Mouse (Mus musculus) myocyte (in vitro differentiated cells): ENCODE data around the gene Adamtsl4. TPM values are rescaled to one million over a fixed set of nuclear protein-coding genes. Genes with fewer than 3 reads are reported as not detected.

Experiments used
- H3K27me3 ChIP-seq: one replicate; pipeline ENCODE4 v1.6.1; 2011; ENCODE audit not compliant: control insufficient read depth, insufficient read depth, insufficient read length
- H3K36me3 ChIP-seq: one replicate; pipeline ENCODE4 v1.6.1; 2011; ENCODE audit not compliant: control insufficient read depth, insufficient read depth
- H3K4me2 ChIP-seq: one replicate; pipeline ENCODE4 v1.6.1; 2011; ENCODE audit warnings: low read depth, control low read depth
- H3K4me3 ChIP-seq: one replicate; pipeline ENCODE4 v1.5.1; 2011; ENCODE audit warnings: mild to moderate bottlenecking, control low read depth, moderate library complexity
- H3K79me2 ChIP-seq: one replicate; pipeline ENCODE4 v1.6.1; 2011; ENCODE audit not compliant: control insufficient read depth, insufficient read depth
- H3ac ChIP-seq: one replicate; pipeline ENCODE4 v1.6.1; 2011; ENCODE audit not compliant: control insufficient read depth, insufficient read length
- CEBPB ChIP-seq: IDR thresholded peaks from 2 replicates; pipeline ENCODE4 v1.6.1; 2011; ENCODE audit warnings: mild to moderate bottlenecking, moderate library complexity; ENCODE audit not compliant: poor library complexity, insufficient read depth, severe bottlenecking
- E2F4 ChIP-seq: IDR thresholded peaks from one replicate; pipeline ENCODE4 v1.6.1; 2011; ENCODE audit warnings: mild to moderate bottlenecking, control low read depth, moderate library complexity; ENCODE audit not compliant: insufficient read depth
- MAX ChIP-seq: IDR thresholded peaks from one replicate; pipeline ENCODE4 v1.6.1; 2011; ENCODE audit warnings: low read depth, mild to moderate bottlenecking, control low read depth
- MYOD1 ChIP-seq, 3 experiments: IDR thresholded peaks; one replicate each; pipeline ENCODE4 v1.6.1; 2011; ENCODE audit warnings: control low read depth in 2 of 3, low read depth in 2 of 3, mild to moderate bottlenecking in 2 of 3, moderate library complexity in 1 of 3; ENCODE audit not compliant: insufficient read length in 2 of 3, control insufficient read depth in 1 of 3
- MYOG ChIP-seq, 3 experiments: IDR thresholded peaks; one replicate each; pipeline ENCODE4 v1.6.1; 2011; ENCODE audit warnings: control low read depth in 2 of 3, low read depth in 2 of 3, mild to moderate bottlenecking in 2 of 3; ENCODE audit not compliant: insufficient read length in 2 of 3, control insufficient read depth in 1 of 3, insufficient read depth in 1 of 3
- POLR2A ChIP-seq: IDR thresholded peaks from one replicate; pipeline ENCODE4 v1.6.1; 2011; ENCODE audit warnings: low read depth, mild to moderate bottlenecking, control low read depth, moderate library complexity; ENCODE audit not compliant: insufficient read length
- POLR2AphosphoS2 ChIP-seq: IDR thresholded peaks from one replicate; pipeline ENCODE4 v1.6.1; 2011; ENCODE audit warnings: low read depth, control low read depth; ENCODE audit not compliant: insufficient read length
- REST ChIP-seq: IDR thresholded peaks from one replicate; pipeline ENCODE4 v1.6.1; 2011; ENCODE audit warnings: mild to moderate bottlenecking, control low read depth, moderate library complexity; ENCODE audit not compliant: insufficient read depth, insufficient read length
- SRF ChIP-seq: IDR thresholded peaks from one replicate; pipeline ENCODE4 v1.6.1; 2011; ENCODE audit warnings: low read depth; ENCODE audit not compliant: control insufficient read depth, insufficient read length
- TCF12 ChIP-seq: IDR thresholded peaks from one replicate; pipeline ENCODE4 v1.6.1; 2011; ENCODE audit warnings: mild to moderate bottlenecking, control low read depth; ENCODE audit not compliant: poor library complexity, insufficient read depth, severe bottlenecking
- TCF3 ChIP-seq: IDR thresholded peaks from one replicate; pipeline ENCODE4 v1.6.1; 2011; ENCODE audit warnings: low read depth, control low read depth; ENCODE audit not compliant: insufficient read length
- USF1 ChIP-seq: IDR thresholded peaks from one replicate; pipeline ENCODE4 v1.6.1; 2011; ENCODE audit warnings: low read depth, mild to moderate bottlenecking, control low read depth, moderate library complexity
- polyA plus RNA-seq: library from polyadenylated mRNA; unstranded; fragments of >200 nt; fragmentation: generic; extraction: Trizol; gene quantifications from one replicate; pipeline ENCODE4 v1.2.1, GENCODE M21; 2012; ENCODE audit warnings: missing spikeins

Adamtsl4 gene
- polyA plus RNA-seq, 1 experiment = 4.6 TPM

GRCm38 (mm10) chr3:95701877-95702540, 14.3 kb upstream of the Adamtsl4 start:
- Histone ChIP-seq H3K36me3 (no peaks in the 10 kb centered on the region), H3K4me2 (peak overlapping the region; percentile 95), H3K4me3 (peak overlapping the region; percentile 9), H3ac (no peak overlapping the region), H3K27me3 (no peaks in the 10 kb centered on the region), H3K79me2 (no peaks in the 10 kb centered on the region)
- TF ChIP-seq MYOG (IDR thresholded peaks at IDR 0.05; ENCODE audit: control insufficient read depth in 1 of 3, insufficient read depth in 1 of 3, insufficient read length in 2 of 3, low read depth in 2 of 3) (peak in 1 of 3 experiments; percentile 28), TCF12 (no peak), USF1 (peak; percentile 89), MYOD1 (IDR thresholded peaks at IDR 0.05; ENCODE audit: control insufficient read depth in 1 of 3, insufficient read length in 2 of 3, low read depth in 2 of 3) (no peak)

- Histone ChIP-seq H3ac (no peak overlapping the region), H3K79me2 (no peaks in the 10 kb centered on the region), H3K27me3 (no peaks in the 10 kb centered on the region), H3K36me3 (no peaks in the 10 kb centered on the region), H3K4me3 (peak overlapping the region; percentile 9), H3K4me2 (peak overlapping the region; percentile 95)
- TF ChIP-seq CEBPB (no peak), MYOG (IDR thresholded peaks at IDR 0.05; ENCODE audit: control insufficient read depth in 1 of 3, insufficient read depth in 1 of 3, insufficient read length in 2 of 3, low read depth in 2 of 3) (no peak), E2F4 (no peak), MYOD1 (IDR thresholded peaks at IDR 0.05; ENCODE audit: control insufficient read depth in 1 of 3, insufficient read length in 2 of 3, low read depth in 2 of 3) (no peak), POLR2A (no peak), USF1 (no peak), REST (no peak), MAX (no peak), TCF3 (no peak), TCF12 (no peak), SRF (no peak), POLR2AphosphoS2 (no peak)
Measured at GRCm38 (mm10) chr3:95701085-95701484, 13.4 kb upstream of the Adamtsl4 start.

GRCm38 (mm10) chr3:95700233-95700681, 12.5 kb upstream of the Adamtsl4 start:
- Histone ChIP-seq H3K4me3 (no peak overlapping the region), H3K79me2 (no peaks in the 10 kb centered on the region), H3ac (no peak overlapping the region), H3K36me3 (no peaks in the 10 kb centered on the region), H3K27me3 (no peaks in the 10 kb centered on the region), H3K4me2 (peak overlapping the region; percentile 95)
- TF ChIP-seq MYOD1 (IDR thresholded peaks at IDR 0.05; ENCODE audit: control insufficient read depth in 1 of 3, insufficient read length in 2 of 3, low read depth in 2 of 3) (peak; percentile 73 to 87 (median 80)), MYOG (IDR thresholded peaks at IDR 0.05; ENCODE audit: control insufficient read depth in 1 of 3, insufficient read depth in 1 of 3, insufficient read length in 2 of 3, low read depth in 2 of 3) (no peak), MAX (no peak), USF1 (no peak), POLR2AphosphoS2 (no peak), TCF3 (no peak)

- Histone ChIP-seq H3K79me2 (no peaks in the 10 kb centered on the region), H3K4me2 (no peak overlapping the region), H3ac (no peak overlapping the region), H3K27me3 (no peaks in the 10 kb centered on the region), H3K4me3 (no peak overlapping the region), H3K36me3 (no peaks in the 10 kb centered on the region)
- peak; percentile 38 for TF ChIP-seq TCF3
- TF ChIP-seq E2F4 = no peak
- peak in 2 of 3 experiments; percentile 50 to 56 for TF ChIP-seq MYOG (IDR thresholded peaks at IDR 0.05; ENCODE audit: control insufficient read depth in 1 of 3, insufficient read depth in 1 of 3, insufficient read length in 2 of 3, low read depth in 2 of 3)
- TF ChIP-seq MYOD1 (IDR thresholded peaks at IDR 0.05; ENCODE audit: control insufficient read depth in 1 of 3, insufficient read length in 2 of 3, low read depth in 2 of 3) = peak in 2 of 3 experiments; percentile 80 to 84
Measured at GRCm38 (mm10) chr3:95698286-95698685, 10.6 kb upstream of the Adamtsl4 start.

GRCm38 (mm10) chr3:95696360-95696759, 8.6 kb upstream of the Adamtsl4 start:
- no peak overlapping the region for H3K4me3 ChIP-seq
- H3K79me2 ChIP-seq = no peaks in the 10 kb centered on the region
- TF ChIP-seq TCF12 (peak; percentile 44), POLR2A (no peak), USF1 (no peak), SRF (no peak), TCF3 (peak; percentile 22), POLR2AphosphoS2 (no peak), CEBPB (no peak), E2F4 (no peak), MYOG (IDR thresholded peaks at IDR 0.05; ENCODE audit: control insufficient read depth in 1 of 3, insufficient read depth in 1 of 3, insufficient read length in 2 of 3, low read depth in 2 of 3) (peak in 1 of 3 experiments; percentile 78), MAX (no peak), MYOD1 (IDR thresholded peaks at IDR 0.05; ENCODE audit: control insufficient read depth in 1 of 3, insufficient read length in 2 of 3, low read depth in 2 of 3) (peak in 2 of 3 experiments; percentile 3 to 48)
- H3ac ChIP-seq = no peak overlapping the region
- no peaks in the 10 kb centered on the region for H3K27me3 ChIP-seq
- no peaks in the 10 kb centered on the region for H3K36me3 ChIP-seq
- H3K4me2 ChIP-seq = peak overlapping the region; percentile 70
